ENCODE assay signal across 16 mouse cellular contexts in the genomic region with DNA sequence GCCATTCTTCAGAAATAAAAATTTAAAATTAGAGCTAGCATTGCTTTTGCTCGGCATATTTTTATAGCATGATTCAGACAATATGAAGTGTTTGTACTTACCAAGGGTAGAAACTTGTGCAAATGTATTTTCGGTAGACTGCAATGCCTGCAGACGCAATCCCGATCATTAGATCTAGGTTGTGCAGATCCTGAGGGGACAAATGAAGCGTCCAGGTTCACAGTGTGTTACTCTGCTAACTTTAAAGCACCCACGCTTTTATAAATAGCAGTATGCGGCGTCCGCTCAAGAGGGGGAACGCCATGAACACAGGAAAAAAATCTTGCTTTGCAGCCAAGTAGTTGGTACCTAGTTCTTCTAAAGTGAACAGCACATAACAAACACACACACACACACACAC. TPM values are rescaled to one million over a fixed set of nuclear protein-coding genes. Genes with fewer than 3 reads are reported as not detected.
DNase-seq lines count a peak whose midpoint lies in the region; ATAC-seq and TF ChIP-seq lines count a peak whose summit lies in the region.
"Had no signal": no experiment of that assay in that cellular context is flagged by ENCODE, and none has a peak within 500 bp of the region (broad histone marks: within the 10 kb centered on the region; RNA-seq: fewer than 3 reads in every experiment).

No protein-coding gene starts in this region.

- H3K27me3 ChIP-seq in heart, adult 2 months (ENCODE audit: control insufficient read depth, insufficient read depth, low read length): no peaks in the 10 kb centered on the region
- no peaks in the 10 kb centered on the region for H3K27me3 ChIP-seq in lung, postnatal 0 days (replicated peaks; ENCODE audit: insufficient read depth, low read length)
- no peaks in the 10 kb centered on the region for H3K27me3 ChIP-seq in embryonic facial prominence, embryonic 15.5 days
- H3K27me3 ChIP-seq: forebrain, embryonic 12.5 days; heart, embryonic 12.5 days had no signal

- H3K36me3 ChIP-seq in heart, adult 2 months (ENCODE audit: control insufficient read depth, insufficient read depth, low read length): no peaks in the 10 kb centered on the region
- H3K36me3 ChIP-seq in lung, postnatal 0 days (ENCODE audit: insufficient read depth, low read length): no peaks in the 10 kb centered on the region
- no peaks in the 10 kb centered on the region for H3K36me3 ChIP-seq in embryonic facial prominence, embryonic 15.5 days
- H3K36me3 ChIP-seq: forebrain, embryonic 12.5 days; heart, embryonic 12.5 days; hindbrain, embryonic 10.5 days had no signal

- no peak for ATAC-seq in lung, postnatal 0 days
- ATAC-seq in embryonic facial prominence, embryonic 15.5 days (ENCODE audit: insufficient number of reproducible peaks, low FRiP score, low TSS enrichment, low read depth): no peak
- no peak for ATAC-seq in monocyte, adult 5-6 weeks (replicated peaks; ENCODE audit: insufficient number of reproducible peaks, low FRiP score, low TSS enrichment, poor library complexity, severe bottlenecking)
- ATAC-seq: forebrain, embryonic 16.5 days had no signal

- H3K4me2 ChIP-seq in lung, postnatal 0 days (replicated peaks; ENCODE audit: low read depth, low read length): no peak overlapping the region
- no peak overlapping the region for H3K4me2 ChIP-seq in embryonic facial prominence, embryonic 15.5 days (replicated peaks)
- H3K4me2 ChIP-seq: forebrain, embryonic 12.5 days; heart, embryonic 12.5 days; hindbrain, embryonic 14.5 days had no signal

- 68% methylated on average over 10 of the region's 10 CpGs for WGBS in heart, adult 2 months
- 65% methylated on average over 10 of the region's 10 CpGs for WGBS in lung, postnatal 0 days
- WGBS in embryonic facial prominence, embryonic 15.5 days: 65% methylated on average over 10 of the region's 10 CpGs

- no peak for TF ChIP-seq EP300 in heart, adult 2 months (IDR thresholded peaks at IDR 0.05; ENCODE audit: insufficient read depth, low read depth, low read length)
- no peak for TF ChIP-seq EP300 in lung, postnatal 0 days (IDR thresholded peaks at IDR 0.05)

- H3K9me3 ChIP-seq in lung, postnatal 0 days (ENCODE audit: low read length): no peaks in the 10 kb centered on the region
- H3K9me3 ChIP-seq in embryonic facial prominence, embryonic 15.5 days (replicated peaks): no peaks in the 10 kb centered on the region
- H3K9me3 ChIP-seq: forebrain, embryonic 12.5 days; heart, embryonic 12.5 days; hindbrain, embryonic 10.5 days had no signal

- TF ChIP-seq POLR2A in heart, adult 2 months (IDR thresholded peaks at IDR 0.05; ENCODE audit: insufficient read depth, low read depth, low read length): no peak

- H3K79me2 ChIP-seq in heart, adult 2 months (replicated peaks; ENCODE audit: control insufficient read depth, insufficient read depth, low read length): no peaks in the 10 kb centered on the region

- H3K4me3 ChIP-seq in heart, adult 2 months: peak overlapping the region; percentile 7; the same call in 1 of the 2 replicates
- no peak overlapping the region for H3K4me3 ChIP-seq in lung, postnatal 0 days (ENCODE audit: low read depth, low read length)
- no peak overlapping the region for H3K4me3 ChIP-seq in embryonic facial prominence, embryonic 15.5 days (replicated peaks)
- H3K4me3 ChIP-seq: forebrain, embryonic 12.5 days; heart, embryonic 12.5 days; hindbrain, embryonic 10.5 days had no signal

- intact Hi-C loops in heart, adult 2 months (cut with DNase I): loop anchor here (10.0 kb wide), 1 partner anchor 60 kb away; a partner anchor contains a TSS

- TF ChIP-seq CTCF in heart, adult 2 months (IDR thresholded peaks at IDR 0.05): no peak
- no peak for TF ChIP-seq CTCF in lung, postnatal 0 days (IDR thresholded peaks at IDR 0.05)

- peaks cover 5% of the 10 kb centered on the region; the same call in 1 of the 2 replicates for H3K4me1 ChIP-seq in heart, adult 2 months (ENCODE audit: control insufficient read depth, insufficient read depth, low read length)
- H3K4me1 ChIP-seq in lung, postnatal 0 days (ENCODE audit: insufficient read depth, low read depth, low read length): peaks cover 9% of the 10 kb centered on the region; the same call in 1 of the 2 replicates
- H3K4me1 ChIP-seq in embryonic facial prominence, embryonic 15.5 days: peaks cover 12% of the 10 kb centered on the region; the same call in 1 of the 2 replicates
- H3K4me1 ChIP-seq: forebrain, embryonic 12.5 days had no signal

- no peak for DNase-seq in heart, adult 2 months
- no peak for DNase-seq in heart, adult 11 months
- peak; percentile 6 for DNase-seq in lung, postnatal 0 days (ENCODE audit: low spot score)
- DNase-seq in lung, postnatal 10 days: no peak
- DNase-seq: adrenal gland, adult 2 months; adrenal gland, postnatal 25 days; cerebellum, adult 2 months; cerebellum, postnatal 10 days; gastrocnemius, postnatal 10 days had no signal

- H3K27ac ChIP-seq in heart, adult 2 months: peak overlapping the region; percentile 47
- H3K27ac ChIP-seq in lung, postnatal 0 days (ENCODE audit: low read length): no peak overlapping the region
- peak overlapping the region; percentile 48; the same call in 1 of the 2 replicates for H3K27ac ChIP-seq in embryonic facial prominence, embryonic 15.5 days (replicated peaks)
- H3K27ac ChIP-seq: forebrain, embryonic 12.5 days; hindbrain, embryonic 10.5 days; hindbrain, embryonic 14.5 days had no signal

- H3K9ac ChIP-seq in heart, adult 2 months (ENCODE audit: low read depth, low read length): no peak overlapping the region
- H3K9ac ChIP-seq in lung, postnatal 0 days (replicated peaks; ENCODE audit: low read depth): no peak overlapping the region
- H3K9ac ChIP-seq in embryonic facial prominence, embryonic 15.5 days: no peak overlapping the region
- H3K9ac ChIP-seq: forebrain, embryonic 12.5 days; heart, embryonic 12.5 days; hindbrain, embryonic 14.5 days had no signal

RNA-seq across cellular contexts. Expression of a gene that starts 56.8 kb away (rescaled TPM):
- 10 to 100 TPM; 32.4 to 41.5 TPM for total RNA-seq in heart, adult 2 months (2021)
- polyA plus RNA-seq in heart, adult 2 months (2012; rRNA removed): 10.7 and 23.3 TPM in 2 replicates
- polyA plus RNA-seq in lung, postnatal 0 days (2015; fragmentation: Nextera tagmentation; extraction: Ambion mirVana): 4.7 and 6.1 TPM in 2 replicates
- polyA plus RNA-seq in embryonic facial prominence, embryonic 15.5 days (2015; fragmentation: Nextera tagmentation; extraction: Ambion mirVana): 4.9 and 5.7 TPM in 2 replicates
- 0.19 to 11.0 TPM (median 2.2 TPM) in 3 replicates for total RNA-seq in monocyte, adult 5-6 weeks (2017)
